Mouse (Mus musculus) ovary, postnatal 10 days (tissue): ENCODE measurements around the gene Trim46.

Source experiments
- DNase-seq: peaks from one replicate; pipeline ENCODE4 v3.0.0; 2022; ENCODE audit warnings: low spot score

Trim46 gene

DNA sequence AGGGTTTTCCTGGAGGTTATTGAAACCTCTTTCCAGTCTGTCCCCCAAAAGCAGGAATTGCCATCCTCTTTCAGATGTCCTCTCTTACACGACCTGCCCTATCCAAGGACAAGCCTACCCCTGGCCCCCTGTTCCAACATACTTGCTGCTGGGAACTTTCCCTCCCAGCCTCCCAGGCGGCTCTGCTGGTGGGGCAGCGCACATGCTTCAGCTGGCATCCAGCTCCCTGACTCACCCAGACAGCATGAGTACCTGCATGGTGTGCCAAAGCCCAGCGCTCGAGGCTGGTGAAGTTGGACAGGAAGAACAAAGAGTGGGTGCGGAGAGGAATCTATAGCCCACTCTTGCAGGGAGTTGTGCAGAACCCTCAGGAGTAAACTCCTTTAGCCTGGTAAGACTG lies 24.8 kb upstream of the Trim46 start:
- DNase-seq, result no peak

DNA sequence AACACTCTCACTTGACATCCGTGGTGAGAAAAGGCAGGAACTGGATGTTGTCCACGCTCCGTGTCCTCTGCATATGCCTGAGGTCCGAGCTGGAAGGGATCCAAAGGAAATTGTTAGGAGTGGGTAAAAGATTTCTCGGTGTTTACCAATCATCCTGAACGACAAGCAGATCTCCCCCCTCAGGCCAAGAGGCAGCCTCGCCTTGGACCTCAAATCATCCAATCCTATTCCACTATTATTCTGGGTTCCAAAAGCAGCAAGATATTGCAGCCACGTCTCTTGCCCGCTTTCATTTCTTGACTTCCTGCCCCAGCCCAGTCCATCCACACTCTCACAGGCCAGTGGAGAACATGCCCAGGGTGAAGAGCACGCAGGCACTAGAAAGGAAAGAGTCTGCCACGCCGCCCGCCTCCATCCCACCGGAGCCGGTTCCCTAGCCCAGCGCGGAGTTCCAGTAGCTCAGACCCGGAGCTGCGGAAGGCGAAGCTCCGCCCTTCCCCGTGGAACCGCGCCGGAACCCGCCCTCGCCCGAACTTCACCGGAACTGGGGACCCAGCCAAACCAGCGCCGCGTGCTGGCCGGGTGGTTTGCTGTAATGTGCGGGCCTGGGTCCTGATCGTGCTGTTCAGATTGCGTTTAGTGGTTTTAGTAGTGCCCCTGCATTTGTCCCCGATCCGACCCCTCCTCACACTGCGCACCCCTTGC lies 24.1 kb upstream of the Trim46 start, which contains the start of gene Slc50a1:
Slc50a1 (minus strand) TSS at position 520 of the 705 bp plus-strand sequence.
- DNase-seq, result peak; percentile 83

DNA sequence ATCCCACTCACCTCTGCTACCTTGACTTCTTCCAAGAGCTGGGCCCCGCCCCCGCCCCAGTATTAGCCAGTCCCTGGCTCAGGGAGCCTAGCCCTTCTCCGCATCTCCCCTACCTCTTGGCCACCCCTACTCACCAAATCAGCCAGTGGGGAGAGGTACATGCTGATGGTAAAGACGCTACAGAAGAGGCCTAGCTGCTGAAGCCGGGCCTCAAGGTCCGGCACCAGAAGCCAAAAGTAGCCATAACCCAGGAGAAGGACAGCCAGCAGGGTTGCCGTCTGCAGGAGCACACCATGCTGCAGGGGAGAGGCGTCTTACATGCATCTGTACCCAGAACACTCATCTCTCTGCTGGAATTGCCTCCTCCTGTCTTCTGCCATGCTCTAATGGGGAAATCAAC lies 22.8 kb upstream of the Trim46 start:
- DNase-seq, result no peak

DNA sequence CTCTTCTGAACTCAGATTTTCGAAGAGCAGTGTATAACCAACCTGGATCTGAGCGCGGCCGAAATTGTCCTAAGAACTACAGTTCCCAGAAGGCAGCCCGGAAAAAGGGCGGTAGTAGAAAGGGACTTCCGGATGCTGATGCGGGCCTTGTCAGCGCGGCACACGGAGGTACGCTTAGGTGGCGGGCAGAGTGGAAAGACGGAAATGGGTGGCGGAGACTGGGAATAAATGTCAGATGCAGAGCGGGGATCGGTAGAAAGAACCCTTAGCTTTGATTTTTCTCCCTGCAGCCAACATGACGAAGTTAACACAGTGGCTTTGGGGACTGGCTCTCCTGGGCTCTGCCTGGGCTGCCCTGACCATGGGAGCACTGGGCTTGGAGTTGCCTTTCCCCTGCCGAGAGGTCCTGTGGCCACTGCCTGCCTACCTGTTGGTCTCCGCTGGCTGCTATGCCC lies 20.4 kb upstream of the Trim46 start:
- DNase-seq, result no peak

DNA sequence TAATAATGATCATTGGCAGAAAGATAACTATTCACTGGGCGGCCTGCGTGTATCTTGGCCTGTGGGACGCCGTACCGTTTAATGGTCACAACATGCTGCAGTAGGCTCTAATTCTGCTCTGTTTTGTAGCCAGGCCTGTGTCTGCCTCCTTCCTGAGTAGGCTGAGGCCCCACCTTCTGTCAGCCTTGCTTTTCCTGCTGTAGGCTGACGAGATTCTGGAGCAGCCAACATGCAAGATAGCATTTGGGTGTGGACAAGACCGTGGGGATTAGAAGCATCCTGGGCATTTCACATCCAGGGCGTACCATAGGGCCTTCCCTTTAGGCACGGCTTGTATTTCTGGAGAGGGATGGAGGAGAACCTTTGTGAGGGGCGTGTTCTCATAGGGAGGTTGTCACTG lies 16.3 kb upstream of the Trim46 start:
- no peak for DNase-seq

DNA sequence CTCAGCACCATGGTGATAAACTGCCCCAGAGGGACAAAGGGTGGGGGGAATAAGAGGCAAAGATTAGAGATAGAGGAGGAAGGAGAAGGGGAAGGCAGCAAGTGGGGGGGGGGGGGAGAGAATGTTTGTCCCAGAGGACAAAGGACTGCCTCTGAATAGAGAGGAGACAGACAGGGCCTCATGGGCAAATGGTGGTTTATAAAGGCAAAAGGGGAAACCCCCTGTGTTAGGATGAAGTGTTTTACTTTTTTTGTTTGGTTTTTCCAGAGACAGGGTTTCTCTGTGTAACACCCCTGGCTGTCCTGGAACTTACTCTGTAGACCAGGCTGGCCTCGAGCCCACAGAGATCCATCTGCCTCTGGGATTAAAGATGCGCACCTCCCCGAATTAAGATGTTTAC lies 14.1 kb upstream of the Trim46 start:
- no peak for DNase-seq

DNA sequence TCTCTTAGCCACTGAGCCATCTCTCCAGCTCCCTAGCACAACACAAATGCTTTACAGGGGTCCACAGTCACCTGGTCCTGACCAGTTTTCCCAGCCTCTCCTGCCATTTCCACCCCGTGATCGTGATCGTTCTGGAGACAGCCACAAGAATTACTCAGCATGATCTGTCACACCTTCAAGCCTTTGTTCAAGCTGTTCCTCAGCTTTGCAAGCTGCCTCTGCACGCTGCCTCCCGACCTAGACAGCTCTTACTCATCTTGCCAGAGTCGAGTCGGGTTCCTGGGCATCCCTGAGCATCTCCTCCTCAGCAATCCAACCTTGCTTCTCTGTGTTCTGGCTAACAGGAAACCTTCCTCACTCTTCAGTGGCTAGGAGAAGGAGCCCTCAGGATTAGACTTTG lies 13.0 kb upstream of the Trim46 start, which contains the start of gene Dpm3:
Dpm3 (plus strand) TSS at position 283 of the 400 bp plus-strand sequence.
- no peak for DNase-seq

DNA sequence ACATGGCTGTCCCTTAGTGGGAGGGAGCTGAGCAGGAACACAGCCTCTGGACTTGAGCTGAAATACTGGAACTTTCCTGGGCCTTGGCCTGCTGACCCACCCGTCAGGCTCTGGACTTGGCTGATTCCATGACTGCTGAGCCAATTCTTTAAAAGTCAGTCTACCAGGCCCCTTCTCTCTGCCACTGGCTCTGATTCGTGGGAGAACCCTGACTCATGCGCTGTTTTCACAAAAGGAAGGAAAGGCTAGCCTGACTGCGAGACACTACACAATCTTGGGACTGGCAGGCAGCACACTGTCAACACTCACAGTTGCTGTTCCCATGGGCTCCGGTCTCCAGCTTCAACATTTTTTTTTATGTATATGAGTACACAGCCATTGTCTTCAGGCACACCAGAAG lies 10.1 kb upstream of the Trim46 start:
- DNase-seq, result no peak

DNA sequence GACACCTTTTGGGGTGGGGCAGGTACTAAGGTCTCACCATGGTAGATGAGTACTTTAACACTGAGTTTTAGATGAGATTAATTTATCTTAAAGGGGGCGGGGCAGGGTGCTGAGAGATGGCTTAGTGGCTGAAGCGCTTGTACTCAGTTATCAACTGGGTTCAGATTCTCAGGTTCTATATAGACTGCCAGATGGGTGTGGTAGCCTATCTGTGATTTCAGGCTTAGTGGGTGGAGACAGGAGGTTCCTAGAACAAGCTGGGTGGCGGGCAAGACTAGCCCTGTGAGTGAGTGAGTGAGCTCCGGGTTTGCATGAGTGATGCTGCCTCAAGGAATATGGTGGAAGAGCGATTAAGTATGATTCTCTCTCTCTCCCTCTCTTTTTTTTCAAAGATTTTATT lies 8.9 kb upstream of the Trim46 start:
- DNase-seq, result no peak

DNA sequence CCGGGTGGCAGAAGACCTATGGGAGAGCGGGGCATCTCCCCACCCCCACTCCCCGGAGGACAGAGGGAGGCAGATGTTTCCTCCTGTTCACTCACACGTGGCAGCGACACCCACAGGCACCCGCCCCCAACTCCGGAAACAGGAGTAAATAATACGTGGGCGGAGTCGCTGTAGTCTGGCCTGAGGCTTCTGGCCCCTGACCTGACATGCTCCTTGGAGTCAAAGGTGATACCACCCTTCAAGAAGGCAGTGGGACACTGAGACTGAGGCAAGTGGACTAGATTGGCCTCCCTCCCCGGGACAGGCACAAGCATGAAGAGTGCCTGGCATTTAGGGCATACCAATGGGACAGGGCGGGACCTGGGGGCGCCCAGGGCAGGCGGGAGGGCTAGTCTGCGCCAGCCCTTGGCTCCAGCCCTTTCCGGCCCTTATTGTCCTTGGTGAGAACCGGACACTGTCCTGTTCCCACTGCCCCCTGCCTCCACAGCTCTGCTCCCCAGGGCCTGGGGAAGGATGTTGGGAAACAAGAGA lies 5.3 kb upstream of the Trim46 start:
- DNase-seq, result no peak

DNA sequence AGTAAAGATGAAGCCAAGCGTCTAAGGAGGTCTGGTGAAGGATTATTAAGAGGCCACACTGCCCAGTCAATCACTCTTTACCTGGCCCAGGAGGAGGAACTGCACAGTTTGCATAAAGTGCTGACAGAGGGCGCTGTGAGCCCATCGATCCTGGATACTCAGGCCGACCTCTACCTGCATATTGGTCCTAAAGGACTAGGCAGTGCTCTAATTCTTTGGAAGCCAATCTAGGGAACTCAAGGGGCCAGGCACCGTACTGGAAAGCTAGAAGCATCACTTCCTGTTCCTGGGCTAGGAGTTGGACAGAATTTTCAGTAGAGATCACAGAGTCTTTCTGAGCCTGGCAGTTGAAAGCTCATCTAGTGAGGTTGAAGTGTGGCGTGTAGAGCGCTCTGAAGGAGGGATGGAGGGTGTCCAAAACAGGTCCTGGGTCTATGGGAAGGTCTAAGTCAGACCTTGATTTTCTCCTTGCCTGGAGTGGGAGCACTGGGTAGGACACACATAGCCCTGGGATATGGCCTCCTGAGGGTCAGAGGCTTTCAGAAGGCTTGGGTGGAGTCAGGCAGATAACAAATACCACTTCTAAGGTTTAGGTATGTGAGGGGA lies 4.4 kb upstream of the Trim46 start:
- DNase-seq, result no peak

DNA sequence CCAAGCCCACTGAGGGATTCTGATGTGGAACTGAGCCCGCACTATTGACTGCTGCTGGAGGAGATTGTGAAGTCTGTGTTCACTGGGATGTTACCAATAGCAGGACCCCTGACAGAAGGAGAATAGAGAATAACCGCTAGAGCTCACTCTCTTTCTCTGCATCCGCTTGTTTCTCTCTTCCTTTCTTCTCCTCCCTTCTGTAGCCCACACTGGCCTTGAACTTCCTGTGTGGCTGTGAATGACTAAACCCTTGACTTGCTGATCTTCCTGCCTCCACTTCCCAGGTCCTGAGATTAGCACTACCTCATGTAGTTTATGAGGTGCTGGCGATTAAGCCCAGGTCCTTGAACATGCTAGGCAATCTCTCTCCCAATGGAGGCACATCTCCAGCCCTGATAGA lies 1.4 kb upstream of the Trim46 start:
- no peak for DNase-seq

DNA sequence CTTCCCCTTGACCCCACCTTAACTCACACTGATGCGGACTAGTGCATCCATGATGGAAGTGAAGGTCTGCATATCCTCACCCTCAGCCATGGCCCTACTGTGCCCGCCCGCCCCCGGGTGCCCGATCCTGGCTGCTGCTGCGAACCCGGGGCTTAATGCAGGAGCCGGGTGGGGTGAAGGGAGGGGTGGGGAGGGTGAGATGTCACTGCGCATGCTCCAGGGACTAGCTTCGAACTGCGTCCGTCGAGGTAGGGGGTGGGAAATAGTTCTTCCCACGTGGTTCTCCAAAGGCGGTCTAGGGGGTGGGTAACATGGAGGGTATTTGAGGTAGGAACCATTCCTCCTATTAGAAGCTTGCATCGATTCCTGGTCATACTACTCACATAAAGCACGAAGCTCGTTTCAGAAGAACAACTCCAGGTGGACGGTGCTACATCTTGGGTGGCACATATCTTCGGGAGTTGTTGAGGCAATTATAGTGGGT lies 379 bp downstream of the Trim46 start, which contains the start of gene Krtcap2:
Krtcap2 (plus strand) TSS at position 279 of the 484 bp plus-strand sequence.
- DNase-seq, result no peak

DNA sequence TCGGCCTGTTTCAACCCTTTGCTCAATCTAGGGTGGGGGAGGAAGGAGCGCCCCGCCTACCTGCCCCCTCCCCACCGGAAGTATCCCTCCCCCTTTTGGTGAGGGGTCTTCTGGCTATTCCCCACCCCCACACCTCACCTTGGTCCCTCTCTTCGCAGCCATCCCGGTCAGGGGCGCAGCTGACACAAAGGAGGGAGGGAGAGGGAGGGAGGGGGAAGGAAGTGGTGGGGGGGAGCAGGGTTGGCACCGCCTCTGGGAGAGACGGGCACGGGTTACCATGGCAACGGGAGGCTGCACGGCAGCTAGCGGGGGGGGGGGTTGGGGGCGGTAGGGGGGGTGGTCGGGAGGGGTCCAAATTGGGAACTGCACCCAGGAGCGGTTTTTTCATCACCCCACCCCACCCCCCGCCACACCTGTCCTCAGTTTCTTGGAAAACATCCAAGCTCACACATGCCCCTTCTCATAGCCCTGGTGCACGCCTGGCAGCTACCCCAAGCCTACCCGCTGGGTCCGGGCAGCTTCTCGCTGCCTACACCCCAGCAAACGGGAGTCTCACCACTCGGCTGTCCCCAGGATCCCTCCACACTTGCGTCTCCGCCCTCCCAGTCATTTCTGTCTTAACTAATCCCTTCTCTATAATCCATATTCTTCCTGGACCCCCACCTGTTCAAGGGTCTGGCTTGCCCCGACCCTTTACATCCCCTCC lies 974 bp downstream of the Trim46 start:
- DNase-seq, result no peak

DNA sequence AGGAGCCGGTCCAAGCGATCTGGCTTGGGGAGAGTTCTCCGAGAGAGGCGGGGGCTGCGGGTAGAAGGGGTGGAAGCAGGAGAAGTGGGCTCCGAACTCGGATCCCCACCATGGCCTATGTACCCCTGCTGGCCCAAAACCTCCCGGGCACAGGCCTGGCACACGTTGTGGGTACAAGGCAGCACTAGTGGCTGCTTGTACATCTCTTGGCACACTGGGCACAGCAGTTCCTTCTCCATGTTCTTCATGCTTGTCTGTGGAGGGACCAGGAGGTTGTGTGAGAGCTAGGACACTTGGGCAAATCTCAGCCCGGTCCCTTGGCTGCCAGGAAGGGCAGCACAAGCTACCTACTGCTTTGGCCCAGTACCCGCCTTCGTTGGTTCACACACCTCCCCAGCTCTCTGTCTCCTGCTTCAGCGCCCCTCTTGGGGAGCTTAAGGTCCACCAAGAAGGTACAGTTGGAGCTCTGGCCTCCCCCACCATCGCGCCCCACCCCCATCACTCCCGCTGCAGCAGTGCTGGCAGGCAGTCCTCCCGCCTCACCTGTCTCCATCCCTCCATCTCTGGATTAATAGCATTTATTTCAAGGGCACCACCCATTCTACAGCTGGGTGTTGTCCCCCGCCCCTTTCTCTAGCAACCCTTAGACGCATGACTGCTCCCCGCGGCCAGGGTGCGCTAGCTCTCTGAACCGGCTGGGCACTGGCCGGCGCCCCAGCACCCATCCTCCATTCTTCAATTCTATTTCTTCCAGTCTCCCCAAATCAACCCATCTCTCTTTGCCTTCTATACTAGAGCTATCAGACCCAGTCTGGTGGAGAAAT lies 1.7 kb downstream of the Trim46 start:
- DNase-seq, result no peak

DNA sequence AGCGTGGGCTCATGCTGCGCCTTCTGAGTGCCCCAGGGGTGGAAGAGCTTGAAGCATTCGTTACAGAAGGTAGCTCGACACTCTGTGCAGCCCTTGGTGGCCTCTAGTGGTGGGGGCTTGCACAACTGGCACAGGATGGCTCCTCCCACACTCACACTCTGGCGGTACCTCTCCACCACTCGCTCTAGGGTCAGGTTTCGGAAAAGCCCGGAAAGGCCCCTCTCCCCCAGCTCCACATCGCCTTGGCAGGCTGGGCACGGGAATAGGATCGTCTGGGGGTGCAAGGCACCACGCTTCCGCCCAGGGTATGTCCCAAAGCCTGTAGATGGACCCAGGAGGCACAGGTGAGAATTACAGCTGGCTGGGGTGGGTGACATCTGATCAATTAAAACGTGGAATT lies 2.5 kb downstream of the Trim46 start:
- no peak for DNase-seq

DNA sequence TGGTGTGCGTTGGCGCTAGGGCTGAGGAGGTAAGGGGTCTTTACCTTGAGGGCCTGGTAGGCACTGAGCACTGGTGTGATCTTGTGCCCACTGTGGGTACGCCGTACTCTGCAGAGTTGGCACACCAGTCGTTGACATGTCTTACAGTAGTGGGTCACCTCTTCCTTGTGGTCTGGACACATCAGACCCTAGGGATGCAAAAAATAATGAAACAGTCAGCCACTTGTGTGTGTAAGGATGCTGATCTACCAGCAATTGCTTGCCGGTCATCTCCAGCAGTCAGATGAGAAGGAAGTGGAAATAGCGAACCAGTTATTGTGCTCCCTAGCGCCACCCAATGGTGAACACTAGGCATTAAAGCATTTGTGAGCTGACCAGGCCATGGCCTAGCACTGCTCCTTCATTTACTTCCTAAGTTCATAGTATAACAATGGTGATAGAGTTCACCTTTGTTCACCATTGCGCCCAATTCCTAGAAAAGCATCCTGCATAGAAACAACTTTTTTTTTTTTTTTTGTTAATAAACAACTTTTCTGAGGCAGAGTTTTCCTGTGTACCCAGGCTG lies 3.7 kb downstream of the Trim46 start:
- no peak for DNase-seq

DNA sequence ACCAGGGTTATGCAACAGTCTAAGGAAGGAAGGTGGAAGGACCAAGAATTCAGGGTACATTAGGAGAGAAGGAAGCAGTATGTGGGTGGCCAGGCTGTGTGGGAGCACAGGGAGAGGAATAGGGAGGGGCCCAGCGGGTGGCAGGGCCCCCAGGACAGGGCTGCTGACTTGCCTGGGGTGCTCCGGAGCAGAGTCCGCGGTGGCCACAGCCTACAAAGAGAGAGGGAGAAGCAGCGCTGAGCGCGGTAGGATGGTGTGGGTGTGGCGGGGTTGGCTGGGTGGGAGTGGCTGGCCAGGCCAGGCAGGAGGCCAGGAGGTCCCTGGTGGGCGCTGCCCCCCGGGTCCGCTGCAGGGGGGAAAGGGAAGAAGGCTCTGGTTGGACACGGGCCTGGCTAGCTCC lies 7.6 kb downstream of the Trim46 start:
- no peak for DNase-seq

DNA sequence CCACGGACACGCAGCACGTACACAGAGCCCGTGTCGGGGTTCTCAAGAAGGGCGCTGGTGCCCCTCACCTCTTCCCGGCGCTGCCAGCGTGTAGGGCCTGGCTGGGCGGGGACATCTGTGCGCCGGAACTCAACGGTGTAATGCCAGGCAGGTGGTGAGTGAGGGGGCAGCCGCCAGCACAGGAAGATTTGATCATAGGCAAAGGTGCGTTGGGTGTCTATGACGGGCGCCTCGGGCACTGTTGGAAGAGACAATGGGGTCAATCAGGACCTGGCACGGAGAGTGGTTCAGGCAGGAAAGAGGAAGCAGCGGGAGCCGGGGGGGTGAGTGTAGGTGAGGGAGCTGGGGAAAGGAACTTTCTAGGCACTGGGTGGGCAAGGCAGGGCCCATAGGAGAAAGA lies 8.4 kb downstream of the Trim46 start:
- no peak for DNase-seq

DNA sequence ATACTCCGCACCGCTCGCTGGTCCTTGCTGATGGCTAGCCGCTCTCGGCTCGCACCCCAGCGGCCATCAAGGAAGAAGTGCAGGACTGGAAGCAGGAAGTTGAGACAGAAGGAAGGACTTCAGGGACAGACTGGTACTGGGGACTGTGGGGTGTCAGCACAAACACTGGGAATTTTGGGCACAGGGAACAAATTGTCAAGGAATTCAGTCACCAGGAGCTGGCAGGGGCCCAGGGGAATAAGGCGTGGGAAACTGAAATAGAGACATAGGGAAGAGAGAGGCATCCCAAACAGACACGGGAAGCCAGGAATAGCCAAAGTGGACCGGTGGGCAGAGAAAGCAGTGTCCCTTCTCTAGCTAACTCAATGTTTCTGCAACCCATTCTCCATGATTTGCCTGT lies 9.6 kb downstream of the Trim46 start:
- no peak for DNase-seq

DNA sequence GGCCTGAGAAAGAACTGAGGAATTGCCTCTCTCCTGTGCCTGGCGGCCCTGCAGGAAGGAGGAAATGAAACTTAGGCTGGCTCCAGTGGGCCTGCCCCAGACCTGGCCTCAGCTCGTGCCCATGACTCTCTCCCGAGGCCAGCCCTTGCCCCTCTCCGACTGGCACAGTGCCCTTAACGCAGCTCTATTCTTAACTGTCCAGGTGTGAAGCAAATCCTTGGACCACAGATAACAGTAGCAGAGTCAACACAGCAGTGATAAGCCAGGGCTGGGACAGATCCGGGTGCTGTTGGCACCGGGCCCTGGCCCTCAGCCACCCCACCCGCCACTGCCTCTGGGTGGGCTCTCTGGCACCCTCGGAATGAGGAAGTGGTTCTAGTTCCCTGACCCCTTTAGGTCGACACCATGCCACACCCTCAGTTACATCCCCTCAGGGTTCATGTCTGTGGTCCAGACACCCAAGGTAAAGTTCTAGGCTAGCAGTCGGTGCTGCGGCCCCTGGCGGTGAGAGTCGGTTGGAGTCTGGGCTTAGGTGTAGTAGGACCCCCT lies 12.5 kb downstream of the Trim46 start:
- no peak for DNase-seq
